Mouse (Mus musculus): ENCODE results near the gene Agap1.
A peak's percentile ranks its signal among the peaks of the same experiment; 100 is the strongest.

Gene Agap1

GRCm38 (mm10) chr1:89509763-89510340, 55.2 kb downstream of the Agap1 start:
- DNase-seq, result no peak

GRCm38 (mm10) chr1:89510731-89511130, 56.1 kb downstream of the Agap1 start:
- no peak for DNase-seq

- peak in 1 of 2 experiments; percentile 14 for DNase-seq
Measured at GRCm38 (mm10) chr1:89513616-89514283, 59.1 kb downstream of the Agap1 start.

- DNase-seq, result no peak
Measured at GRCm38 (mm10) chr1:89515808-89516560, 61.4 kb downstream of the Agap1 start.

GRCm38 (mm10) chr1:89517817-89518216, 63.2 kb downstream of the Agap1 start:
- DNase-seq, result no peak

GRCm38 (mm10) chr1:89519914-89520643, 65.5 kb downstream of the Agap1 start:
- no peak for DNase-seq

GRCm38 (mm10) chr1:89521406-89521805, 66.8 kb downstream of the Agap1 start:
- DNase-seq, result no peak

- no peak for DNase-seq
Measured at GRCm38 (mm10) chr1:89521935-89522535, 67.4 kb downstream of the Agap1 start.

- DNase-seq, result peak; percentile 91 to 96
Measured at GRCm38 (mm10) chr1:89524369-89524768, 69.8 kb downstream of the Agap1 start.

GRCm38 (mm10) chr1:89524998-89525397, 70.4 kb downstream of the Agap1 start:
- DNase-seq, result no peak

GRCm38 (mm10) chr1:89525825-89526224, 71.2 kb downstream of the Agap1 start:
- DNase-seq, result peak; percentile 71 to 77

- no peak for DNase-seq
Measured at GRCm38 (mm10) chr1:89528671-89529276, 74.2 kb downstream of the Agap1 start.

- peak in 1 of 2 experiments; percentile 46 for DNase-seq
Measured at GRCm38 (mm10) chr1:89533702-89534101, 79.1 kb downstream of the Agap1 start.

- DNase-seq, result no peak
Measured at GRCm38 (mm10) chr1:89535206-89535605, 80.6 kb downstream of the Agap1 start.

GRCm38 (mm10) chr1:89538163-89538946, 83.7 kb downstream of the Agap1 start:
- DNase-seq, result no peak

- DNase-seq, result no peak
Measured at GRCm38 (mm10) chr1:89539127-89539526, 84.5 kb downstream of the Agap1 start.

- no peak for DNase-seq
Measured at GRCm38 (mm10) chr1:89541151-89541550, 86.5 kb downstream of the Agap1 start.

- no peak for DNase-seq
Measured at GRCm38 (mm10) chr1:89542464-89542863, 87.9 kb downstream of the Agap1 start.

GRCm38 (mm10) chr1:89543312-89543711, 88.7 kb downstream of the Agap1 start:
- no peak for DNase-seq

- DNase-seq, result no peak
Measured at GRCm38 (mm10) chr1:89544094-89544493, 89.5 kb downstream of the Agap1 start.

- no peak for DNase-seq
Measured at GRCm38 (mm10) chr1:89545099-89545498, 90.5 kb downstream of the Agap1 start.
